ENCODE assay signal across 8 mouse cellular contexts in genomic region chr17:82504291-82504690, GRCm38 (mm10).
"Had no signal": no experiment of that assay in that cellular context is flagged by ENCODE, and none has a peak within 500 bp of the region (broad histone marks: within the 10 kb centered on the region; RNA-seq: fewer than 3 reads in every experiment).

No protein-coding gene starts in this region.

- DNase-seq: kidney, adult 9 months; kidney, postnatal 4 days; lung, adult 2 months; lung, postnatal 36 days; right cerebral cortex, adult 18-20 months; spleen, adult 18-20 months; thymus, adult 18-20 months; thymus, postnatal 14 days had no signal
